Mouse (Mus musculus) erythroblast, embryonic 14.5 days (primary cell): ENCODE results near the gene Dpp6.

Experiments used
- GATA1 ChIP-seq: IDR thresholded peaks from 2 replicates; pipeline ENCODE4 v1.6.1; 2012; ENCODE audit warnings: low read length, inconsistent platforms, mixed read lengths
- TAL1 ChIP-seq: IDR thresholded peaks from 3 replicates; pipeline ENCODE4 v1.6.1; 2012; ENCODE audit warnings: low read length, inconsistent platforms, mixed read lengths

- no peak for TF ChIP-seq TAL1
- no peak for TF ChIP-seq GATA1
These were observed 317.5 kb downstream of the Dpp6 start for GRCm38 (mm10) chr5:27134436-27135005.
